Mouse (Mus musculus) ES-Bruce4 (cell line): ENCODE results near the gene Tex12. TPM values are rescaled to one million over a fixed set of nuclear protein-coding genes. Genes with fewer than 3 reads are reported as not detected.

Experiments used
- H3K27ac ChIP-seq: 2 replicates; pipeline ENCODE4 v1.5.1; 2012; ENCODE audit warnings: low read length, inconsistent platforms; ENCODE audit not compliant: insufficient read depth
- H3K27me3 ChIP-seq: 2 replicates; pipeline ENCODE4 v1.6.1; 2012; ENCODE audit warnings: mild to moderate bottlenecking, low read length, inconsistent platforms; ENCODE audit not compliant: control insufficient read depth, poor library complexity, insufficient read depth, severe bottlenecking
- H3K36me3 ChIP-seq: 2 replicates; pipeline ENCODE4 v1.6.1; 2012; ENCODE audit warnings: inconsistent platforms, mild to moderate bottlenecking, low read length, moderate library complexity; ENCODE audit not compliant: control insufficient read depth, poor library complexity, insufficient read depth, severe bottlenecking
- H3K4me1 ChIP-seq: one replicate; pipeline ENCODE4 v1.8.1; 2011; ENCODE audit warnings: low read length; ENCODE audit not compliant: control insufficient read depth, insufficient read depth
- H3K4me3 ChIP-seq: 2 replicates; pipeline ENCODE4 v1.5.1; 2011; ENCODE audit warnings: low read depth, mild to moderate bottlenecking, low read length
- H3K9ac ChIP-seq: 2 replicates; pipeline ENCODE4 v1.6.1; 2012; ENCODE audit warnings: low read depth, mild to moderate bottlenecking, inconsistent platforms; ENCODE audit not compliant: poor library complexity, severe bottlenecking
- H3K9me3 ChIP-seq: replicated peaks from 2 replicates; pipeline ENCODE4 v1.6.1; 2012; ENCODE audit warnings: mild to moderate bottlenecking, low read length, inconsistent platforms; ENCODE audit not compliant: control insufficient read depth, poor library complexity, insufficient read depth, severe bottlenecking
- CTCF ChIP-seq: IDR thresholded peaks from one replicate; pipeline ENCODE4 v1.8.1; 2011; ENCODE audit warnings: low read depth, low read length
- EP300 ChIP-seq: IDR thresholded peaks from 2 replicates; pipeline ENCODE4 v1.6.1; 2011; ENCODE audit warnings: low read depth, low read length; ENCODE audit not compliant: insufficient read depth
- POLR2A ChIP-seq: IDR thresholded peaks from one replicate; pipeline ENCODE4 v1.8.1; 2011; ENCODE audit warnings: low read length; ENCODE audit not compliant: insufficient read depth
- polyA plus RNA-seq: library from polyadenylated mRNA; stranded (reverse); fragments of >200 nt; gene quantifications from 2 replicates; pipeline ENCODE4 v1.2.4, GENCODE M21; 2011; ENCODE audit warnings: low read depth; ENCODE audit not compliant: missing spikeins, insufficient read depth, insufficient read length

Tex12 gene
- polyA plus RNA-seq, 1 experiment: not detected

DNA sequence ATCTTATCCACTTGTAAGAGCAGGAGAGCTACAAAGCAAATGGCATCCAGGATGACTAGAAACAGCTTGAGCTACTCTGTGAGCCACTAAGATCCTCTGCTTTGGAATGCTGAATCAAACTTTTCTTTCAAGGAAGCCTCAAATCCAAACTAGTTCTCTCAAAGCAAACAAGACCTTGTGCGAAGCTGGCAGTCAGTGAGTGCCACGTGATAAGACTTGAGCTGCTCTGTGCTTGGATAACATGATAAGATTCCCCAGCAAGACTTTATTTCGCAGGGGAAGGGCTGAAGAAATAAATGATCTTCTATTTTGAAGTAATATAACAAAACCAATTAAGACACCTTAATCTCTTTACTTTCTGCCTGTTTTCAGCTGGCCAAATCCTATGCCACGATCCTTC lies 4.8 kb upstream of the Tex12 start:
- no peak for TF ChIP-seq EP300
- TF ChIP-seq POLR2A: no peak
- no peak for TF ChIP-seq CTCF
- Histone ChIP-seq H3K9me3 (peaks cover 4% of the 10 kb centered on the region), H3K36me3 (no peaks in the 10 kb centered on the region), H3K4me1 (no peaks in the 10 kb centered on the region), H3K27me3 (no peaks in the 10 kb centered on the region; the same call in 1 of the 2 replicates), H3K4me3 (no peak overlapping the region), H3K27ac (no peak overlapping the region), H3K9ac (no peak overlapping the region)

DNA sequence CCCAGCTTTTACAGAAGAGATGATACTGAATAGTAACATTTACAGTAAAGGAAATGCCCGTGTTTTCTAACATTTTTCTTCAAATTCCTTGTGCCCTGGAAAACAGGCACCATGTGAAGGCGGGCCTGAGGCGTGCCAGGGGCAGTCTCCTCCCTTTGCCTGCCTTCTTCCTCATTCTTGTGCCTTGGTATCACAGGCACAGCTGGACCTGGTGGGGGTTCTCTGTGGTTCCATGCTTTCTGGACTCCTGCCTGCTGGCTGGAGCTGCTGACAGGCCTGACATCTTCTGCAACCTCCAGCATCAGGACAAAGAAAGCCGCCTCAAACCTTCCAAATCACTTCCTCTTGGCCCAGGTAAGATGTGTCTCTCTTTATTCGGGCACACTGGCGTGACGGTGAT lies 4.0 kb upstream of the Tex12 start:
- H3K36me3 ChIP-seq: no peaks in the 10 kb centered on the region
- H3K9ac ChIP-seq: no peak overlapping the region
- no peak overlapping the region for H3K27ac ChIP-seq
- peaks cover 4% of the 10 kb centered on the region for H3K9me3 ChIP-seq
- no peak for TF ChIP-seq EP300
- TF ChIP-seq CTCF: no peak
- TF ChIP-seq POLR2A: no peak
- no peaks in the 10 kb centered on the region; the same call in 1 of the 2 replicates for H3K27me3 ChIP-seq
- H3K4me3 ChIP-seq: no peak overlapping the region
- H3K4me1 ChIP-seq: no peaks in the 10 kb centered on the region

DNA sequence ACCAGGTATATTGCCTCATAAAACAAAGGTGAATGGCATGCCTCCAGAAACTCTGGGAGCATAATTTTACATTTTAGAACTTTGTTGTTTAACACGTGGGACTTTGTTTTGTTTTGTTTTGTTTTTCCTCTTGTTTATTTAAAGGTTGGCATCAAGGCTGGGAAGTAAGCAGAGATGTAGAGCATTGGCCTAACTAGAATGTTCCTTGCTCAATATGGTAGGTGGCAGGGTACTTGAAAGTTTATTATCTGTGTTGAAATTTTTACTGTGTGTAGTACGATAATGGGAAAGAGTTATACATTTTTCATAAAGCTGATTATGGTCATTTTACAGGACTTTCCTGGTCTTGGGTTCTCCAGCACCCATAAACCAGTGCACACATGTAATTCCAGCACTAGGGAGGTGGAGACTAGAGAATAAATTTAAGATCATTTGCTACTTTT lies 814 bp upstream of the Tex12 start:
- H3K9me3 ChIP-seq: peaks cover 4% of the 10 kb centered on the region
- TF ChIP-seq CTCF (no peak), EP300 (no peak)
- H3K4me1 ChIP-seq: no peaks in the 10 kb centered on the region

DNA sequence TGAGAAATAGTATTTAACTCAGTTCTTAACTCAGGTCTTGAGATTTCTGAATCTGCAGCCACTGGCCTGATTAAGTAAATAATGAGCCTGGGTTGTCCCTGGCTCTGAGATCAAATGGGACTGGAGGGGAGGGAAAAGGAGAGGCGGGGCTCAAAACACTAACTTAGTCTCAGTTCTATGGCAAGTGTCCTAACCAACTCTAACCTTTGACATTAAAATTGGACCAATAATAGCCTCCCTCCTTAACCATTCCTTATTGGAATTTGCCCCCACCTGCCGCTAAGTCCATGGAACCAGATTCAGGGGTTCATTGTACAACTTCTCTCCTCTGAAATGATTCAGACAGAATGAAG lies 6.1 kb downstream of the Tex12 start, which contains the start of gene Bco2:
Gene Bco2, minus strand, starts transcription at position 88 of the 353 bp plus-strand sequence.
- Histone ChIP-seq H3K36me3 (no peaks in the 10 kb centered on the region), H3K4me3 (no peak within 1 kb of the TSS), H3K27me3 (peaks cover 2% of the 10 kb centered on the region; the same call in 1 of the 2 replicates), H3K9ac (no peak within 1 kb of the TSS), H3K4me1 (no peaks in the 10 kb centered on the region), H3K27ac (no peak within 1 kb of the TSS), H3K9me3 (no peaks in the 10 kb centered on the region)
- TF ChIP-seq CTCF: no peak
- no peak for TF ChIP-seq POLR2A
- no peak for TF ChIP-seq EP300

More for the DNA sequence above, 814 bp upstream of the Tex12 start:
- H3K36me3 ChIP-seq: no peaks in the 10 kb centered on the region
- H3K27ac ChIP-seq: no peak overlapping the region
- H3K27me3 ChIP-seq: peaks cover 2% of the 10 kb centered on the region; the same call in 1 of the 2 replicates
- no peak overlapping the region for H3K4me3 ChIP-seq
- no peak overlapping the region for H3K9ac ChIP-seq

DNA sequence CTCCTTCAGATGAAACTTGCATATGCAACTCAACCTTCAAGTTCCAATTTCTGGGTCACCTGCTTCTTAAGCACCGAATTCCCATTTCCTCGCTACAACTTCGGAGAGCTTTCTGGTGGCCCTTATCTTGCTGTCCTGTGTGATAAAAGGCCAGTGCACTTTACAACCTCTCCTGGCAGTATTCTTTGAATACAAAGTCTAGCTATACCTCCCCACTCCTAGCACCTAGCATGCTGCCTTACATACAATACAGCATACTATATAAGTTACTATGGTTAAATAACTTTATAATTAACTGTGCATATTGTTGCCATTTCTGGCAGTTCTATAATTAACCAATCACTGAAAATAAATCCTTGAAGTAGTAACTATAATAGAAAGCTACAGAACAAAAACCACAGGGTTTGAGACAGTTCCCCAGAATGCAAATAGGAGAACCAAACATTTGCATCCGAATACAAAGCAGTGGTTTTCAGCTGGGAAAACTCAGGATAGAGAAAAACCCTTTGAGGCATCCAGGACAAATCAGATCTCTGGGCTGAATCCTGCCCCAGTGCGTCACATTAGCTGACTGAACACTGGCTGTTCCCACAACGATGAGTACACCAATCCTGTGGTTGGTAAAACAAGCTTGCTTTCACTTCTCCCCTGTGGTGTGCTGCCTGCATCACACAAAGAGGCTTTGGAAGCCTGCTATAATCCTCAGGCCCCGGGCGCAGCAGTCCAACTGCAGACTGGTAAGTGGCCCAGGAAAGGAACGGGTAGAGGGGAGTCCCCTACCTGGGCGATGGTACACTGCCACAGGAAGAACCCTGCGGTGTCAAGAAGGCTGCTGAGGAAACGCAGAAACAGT lies 6.7 kb downstream of the Tex12 start, which contains the start of gene Il18:
Gene Il18, plus strand, starts transcription at position 587 of the 853 bp plus-strand sequence.
- H3K27ac ChIP-seq: no peak within 1 kb of the TSS
- H3K4me3 ChIP-seq: no peak within 1 kb of the TSS
- peaks cover 2% of the 10 kb centered on the region; the same call in 1 of the 2 replicates for H3K27me3 ChIP-seq
- TF ChIP-seq EP300: no peak
- no peak for TF ChIP-seq CTCF
- TF ChIP-seq POLR2A: no peak
- no peaks in the 10 kb centered on the region for H3K36me3 ChIP-seq
- H3K9ac ChIP-seq: no peak within 1 kb of the TSS
- no peaks in the 10 kb centered on the region for H3K4me1 ChIP-seq
- H3K9me3 ChIP-seq: no peaks in the 10 kb centered on the region

DNA sequence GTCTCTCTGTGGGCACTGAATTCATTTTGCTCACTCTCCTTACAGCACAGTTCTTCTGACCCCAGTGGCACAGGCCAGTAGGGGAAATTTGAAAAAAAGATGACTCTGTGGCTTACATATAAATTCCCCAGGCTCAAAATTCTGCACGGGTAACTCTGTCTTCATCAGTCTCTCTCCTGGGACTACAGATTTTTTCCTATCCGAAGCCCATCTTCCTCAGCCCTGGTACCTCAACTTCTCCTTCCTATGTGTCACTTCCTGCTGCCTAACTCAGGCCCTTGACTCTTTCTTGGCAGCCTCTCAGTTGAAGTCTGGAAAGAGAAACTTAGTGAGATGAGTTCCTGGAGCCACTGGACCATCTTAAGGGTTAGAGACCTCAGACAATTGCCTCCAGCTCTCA lies 7.6 kb downstream of the Tex12 start:
- Histone ChIP-seq H3K4me1 (no peaks in the 10 kb centered on the region), H3K27me3 (no peaks in the 10 kb centered on the region; the same call in 1 of the 2 replicates), H3K27ac (no peak overlapping the region), H3K4me3 (no peak overlapping the region), H3K36me3 (no peaks in the 10 kb centered on the region), H3K9ac (no peak overlapping the region), H3K9me3 (no peaks in the 10 kb centered on the region)
- TF ChIP-seq EP300: no peak
- TF ChIP-seq POLR2A: no peak
- TF ChIP-seq CTCF: no peak
